Comparison of ENCODE assay signal across 21 mouse cellular contexts in genomic region chr19:60251197-60251596, GRCm38 (mm10). TPM values are rescaled to one million over a fixed set of nuclear protein-coding genes. Genes with fewer than 3 reads are reported as not detected.
DNase-seq lines count a peak whose midpoint lies in the region; ATAC-seq and TF ChIP-seq lines count a peak whose summit lies in the region.
"Had no signal": no experiment of that assay in that cellular context is flagged by ENCODE, and none has a peak within 500 bp of the region (broad histone marks: within the 10 kb centered on the region; RNA-seq: fewer than 3 reads in every experiment).

No protein-coding gene starts in this region.

- H3K27ac ChIP-seq in hindbrain, embryonic 13.5 days, result peak overlapping the region; percentile 52
- H3K27ac ChIP-seq in hindbrain, embryonic 12.5 days, result no peak overlapping the region
- H3K27ac ChIP-seq in stomach, embryonic 14.5 days (ENCODE audit: low read length), result peak overlapping the region; percentile 10; the same call in 1 of the 2 replicates
- no peak overlapping the region for H3K27ac ChIP-seq in stomach, postnatal 0 days (replicated peaks)
- no peak overlapping the region for H3K27ac ChIP-seq in lung, postnatal 0 days (ENCODE audit: low read length)
- H3K27ac ChIP-seq in stomach, embryonic 16.5 days (ENCODE audit: low read length), result no peak overlapping the region
- no peak overlapping the region for H3K27ac ChIP-seq in gastrocnemius, adult 2 months
- H3K27ac ChIP-seq: forebrain, embryonic 15.5 days; heart, adult 2 months; heart, embryonic 15.5 days; limb, embryonic 12.5 days; liver, embryonic 14.5 days had no signal

- ATAC-seq in hindbrain, embryonic 13.5 days (ENCODE audit: low FRiP score), result no peak; the same call in 1 of the 2 replicates
- no peak for ATAC-seq in hindbrain, embryonic 12.5 days (ENCODE audit: low FRiP score)
- ATAC-seq in stomach, embryonic 14.5 days (ENCODE audit: insufficient number of reproducible peaks, insufficient read depth, low FRiP score, low read depth), result no peak
- no peak for ATAC-seq in stomach, postnatal 0 days (ENCODE audit: low FRiP score, low TSS enrichment)
- peak; percentile 76 for ATAC-seq in lung, postnatal 0 days
- ATAC-seq in stomach, embryonic 16.5 days (ENCODE audit: insufficient read depth, low FRiP score), result no peak
- ATAC-seq: forebrain, embryonic 15.5 days; intestine, embryonic 16.5 days; Patski had no signal

- intact Hi-C loops in gastrocnemius, adult 2 months (cut with DNase I), result no loop called here

- H3K4me3 ChIP-seq in hindbrain, embryonic 13.5 days, result no peak overlapping the region
- no peak overlapping the region for H3K4me3 ChIP-seq in hindbrain, embryonic 12.5 days
- no peak overlapping the region for H3K4me3 ChIP-seq in stomach, embryonic 14.5 days (ENCODE audit: low read depth, low read length)
- no peak overlapping the region for H3K4me3 ChIP-seq in stomach, postnatal 0 days (ENCODE audit: low read depth, low read length)
- no peak overlapping the region for H3K4me3 ChIP-seq in lung, postnatal 0 days (ENCODE audit: low read depth, low read length)
- no peak overlapping the region for H3K4me3 ChIP-seq in stomach, embryonic 16.5 days (replicated peaks; ENCODE audit: low read length)
- H3K4me3 ChIP-seq in gastrocnemius, adult 2 months, result no peak overlapping the region
- H3K4me3 ChIP-seq: erythroblast, embryonic 14.5 days; forebrain, embryonic 15.5 days; heart, adult 2 months; heart, embryonic 15.5 days; limb, embryonic 12.5 days had no signal

- H3K4me1 ChIP-seq in hindbrain, embryonic 13.5 days (replicated peaks), result 0 out of 2 replicates have a peak, but pooled peaks cover 3% of the 10 kb centered on the region
- H3K4me1 ChIP-seq in hindbrain, embryonic 12.5 days, result no peaks in the 10 kb centered on the region
- H3K4me1 ChIP-seq in stomach, embryonic 14.5 days (ENCODE audit: control insufficient read depth, insufficient read depth, low read length), result peaks cover 4% of the 10 kb centered on the region; the same call in 1 of the 2 replicates
- H3K4me1 ChIP-seq in stomach, postnatal 0 days (replicated peaks; ENCODE audit: control insufficient read depth, insufficient read depth), result no peaks in the 10 kb centered on the region
- no peaks in the 10 kb centered on the region for H3K4me1 ChIP-seq in lung, postnatal 0 days (ENCODE audit: insufficient read depth, low read depth, low read length)
- peaks cover 3% of the 10 kb centered on the region; the same call in 1 of the 2 replicates for H3K4me1 ChIP-seq in stomach, embryonic 16.5 days (ENCODE audit: control insufficient read depth, insufficient read depth, low read length)
- H3K4me1 ChIP-seq: heart, embryonic 15.5 days had no signal

- WGBS in hindbrain, embryonic 13.5 days, result 59% methylated on average over 9 of the region's 9 CpGs
- 79% methylated on average over 9 of the region's 9 CpGs for WGBS in hindbrain, embryonic 12.5 days
- WGBS in stomach, embryonic 14.5 days, result 50% methylated on average over 9 of the region's 9 CpGs
- 33% methylated on average over 9 of the region's 9 CpGs for WGBS in stomach, postnatal 0 days
- 45% methylated on average over 9 of the region's 9 CpGs for WGBS in lung, postnatal 0 days
- 43% methylated on average over 9 of the region's 9 CpGs for WGBS in stomach, embryonic 16.5 days

- H3K4me2 ChIP-seq in hindbrain, embryonic 13.5 days, result no peak overlapping the region
- no peak overlapping the region for H3K4me2 ChIP-seq in hindbrain, embryonic 12.5 days (replicated peaks)
- H3K4me2 ChIP-seq in stomach, embryonic 14.5 days (replicated peaks; ENCODE audit: low read depth, low read length), result no peak overlapping the region
- no peak overlapping the region for H3K4me2 ChIP-seq in stomach, postnatal 0 days (replicated peaks; ENCODE audit: low read depth)
- H3K4me2 ChIP-seq in lung, postnatal 0 days (replicated peaks; ENCODE audit: low read depth, low read length), result no peak overlapping the region
- peak overlapping the region; percentile 0 for H3K4me2 ChIP-seq in stomach, embryonic 16.5 days (ENCODE audit: low read depth, low read length)
- H3K4me2 ChIP-seq: forebrain, embryonic 15.5 days; heart, embryonic 15.5 days; limb, embryonic 12.5 days had no signal

- no peak for DNase-seq in stomach, postnatal 0 days (ENCODE audit: low spot score)
- peak; percentile 59 for DNase-seq in lung, postnatal 0 days (ENCODE audit: low spot score)
- DNase-seq in gastrocnemius, adult 2 months, result no peak
- no peak for DNase-seq in frontal cortex, adult 2 months (ENCODE audit: extremely low spot score in 1 of 2, low spot score in 1 of 2)
- DNase-seq: adrenal gland, postnatal 25 days; cerebellum, adult 2 months; gastrocnemius, postnatal 10 days; heart, adult 2 months; retina, postnatal 1 day; thymus, postnatal 14 days had no signal

- TF ChIP-seq CTCF in stomach, postnatal 0 days (IDR thresholded peaks at IDR 0.05; ENCODE audit: low read depth), result no peak
- no peak for TF ChIP-seq CTCF in lung, postnatal 0 days (IDR thresholded peaks at IDR 0.05)
- TF ChIP-seq CTCF in gastrocnemius, adult 2 months (IDR thresholded peaks at IDR 0.05), result no peak

- TF ChIP-seq EP300 in stomach, postnatal 0 days (optimal IDR thresholded peaks at IDR 0.05), result no peak
- TF ChIP-seq EP300 in lung, postnatal 0 days (IDR thresholded peaks at IDR 0.05), result peak; percentile 80

- H3K9me3 ChIP-seq in hindbrain, embryonic 13.5 days, result no peaks in the 10 kb centered on the region
- no peaks in the 10 kb centered on the region for H3K9me3 ChIP-seq in hindbrain, embryonic 12.5 days (replicated peaks)
- H3K9me3 ChIP-seq in stomach, embryonic 14.5 days (ENCODE audit: control insufficient read depth, low read depth, low read length), result no peaks in the 10 kb centered on the region
- H3K9me3 ChIP-seq in stomach, postnatal 0 days (ENCODE audit: control insufficient read depth, low read length), result no peaks in the 10 kb centered on the region
- no peaks in the 10 kb centered on the region for H3K9me3 ChIP-seq in lung, postnatal 0 days (ENCODE audit: low read length)
- no peaks in the 10 kb centered on the region for H3K9me3 ChIP-seq in stomach, embryonic 16.5 days (replicated peaks; ENCODE audit: control insufficient read depth, low read length)
- H3K9me3 ChIP-seq: forebrain, embryonic 15.5 days; heart, embryonic 15.5 days; limb, embryonic 12.5 days had no signal

- H3K36me3 ChIP-seq in hindbrain, embryonic 13.5 days, result no peaks in the 10 kb centered on the region
- no peaks in the 10 kb centered on the region for H3K36me3 ChIP-seq in hindbrain, embryonic 12.5 days
- no peaks in the 10 kb centered on the region for H3K36me3 ChIP-seq in stomach, embryonic 14.5 days (ENCODE audit: control insufficient read depth, insufficient read depth, low read length)
- H3K36me3 ChIP-seq in stomach, postnatal 0 days (ENCODE audit: control insufficient read depth, insufficient read depth, low read length), result no peaks in the 10 kb centered on the region
- H3K36me3 ChIP-seq in lung, postnatal 0 days (ENCODE audit: insufficient read depth, low read length), result no peaks in the 10 kb centered on the region
- no peaks in the 10 kb centered on the region for H3K36me3 ChIP-seq in stomach, embryonic 16.5 days (ENCODE audit: control insufficient read depth, insufficient read depth, low read length)
- H3K36me3 ChIP-seq: forebrain, embryonic 15.5 days; heart, embryonic 15.5 days; limb, embryonic 12.5 days had no signal

- H3K9ac ChIP-seq in hindbrain, embryonic 13.5 days, result no peak overlapping the region
- H3K9ac ChIP-seq in hindbrain, embryonic 12.5 days, result no peak overlapping the region
- H3K9ac ChIP-seq in stomach, embryonic 14.5 days (replicated peaks; ENCODE audit: low read depth, low read length), result no peak overlapping the region
- no peak overlapping the region for H3K9ac ChIP-seq in stomach, postnatal 0 days (ENCODE audit: low read length)
- no peak overlapping the region for H3K9ac ChIP-seq in lung, postnatal 0 days (replicated peaks; ENCODE audit: low read depth)
- H3K9ac ChIP-seq in stomach, embryonic 16.5 days (ENCODE audit: low read length), result no peak overlapping the region
- H3K9ac ChIP-seq: forebrain, embryonic 15.5 days; heart, embryonic 15.5 days; limb, embryonic 12.5 days; liver, embryonic 14.5 days had no signal

- H3K27me3 ChIP-seq in hindbrain, embryonic 13.5 days, result no peaks in the 10 kb centered on the region
- no peaks in the 10 kb centered on the region for H3K27me3 ChIP-seq in hindbrain, embryonic 12.5 days
- no peaks in the 10 kb centered on the region for H3K27me3 ChIP-seq in stomach, embryonic 14.5 days (ENCODE audit: control insufficient read depth, insufficient read depth, low read length)
- no peaks in the 10 kb centered on the region for H3K27me3 ChIP-seq in stomach, postnatal 0 days (ENCODE audit: control insufficient read depth, insufficient read depth, low read length)
- H3K27me3 ChIP-seq in lung, postnatal 0 days (replicated peaks; ENCODE audit: insufficient read depth, low read length), result no peaks in the 10 kb centered on the region
- H3K27me3 ChIP-seq in stomach, embryonic 16.5 days (ENCODE audit: control insufficient read depth, insufficient read depth, low read length), result no peaks in the 10 kb centered on the region
- H3K27me3 ChIP-seq: forebrain, embryonic 15.5 days; heart, embryonic 15.5 days had no signal

RNA-seq across cellular contexts. Expression of gene Fam204a, which starts 24.7 kb away (rescaled TPM):
- polyA plus RNA-seq in hindbrain, embryonic 13.5 days (2015; fragmentation: Nextera tagmentation; extraction: Ambion mirVana), result 76.2 and 76.5 TPM in 2 replicates
- 70.4 and 81.6 TPM in 2 replicates for polyA plus RNA-seq in hindbrain, embryonic 12.5 days (2016; fragmentation: Nextera tagmentation; extraction: Ambion mirVana)
- polyA plus RNA-seq in stomach, embryonic 14.5 days (2014; fragmentation: Nextera tagmentation; extraction: Ambion mirVana), result 61.0 and 61.6 TPM in 2 replicates
- polyA plus RNA-seq in stomach, postnatal 0 days (2015; fragmentation: Nextera tagmentation; extraction: Ambion mirVana), result 36.1 and 39.1 TPM in 2 replicates
- polyA plus RNA-seq in lung, postnatal 0 days (2015; fragmentation: Nextera tagmentation; extraction: Ambion mirVana), result 49.4 and 54.2 TPM in 2 replicates
- polyA plus RNA-seq in stomach, embryonic 16.5 days (2015; fragmentation: Nextera tagmentation; extraction: Ambion mirVana), result 38.6 and 47.3 TPM in 2 replicates
- total RNA-seq in gastrocnemius, adult 2 months (2021), result 10 to 100 TPM; 31.0 to 31.9 TPM
- polyA plus RNA-seq in frontal cortex, adult 2 months (2012; rRNA removed), result 21.9 and 25.2 TPM in 2 replicates

Comparison
In these comparisons a context has a peak if more than half of its experiments do, and no peak if none do; other contexts are left out.
1. H3K27ac ChIP-seq: peak in hindbrain, embryonic 13.5 days (single experiment) and stomach, embryonic 14.5 days (single experiment); none in hindbrain, embryonic 12.5 days (single experiment), stomach, postnatal 0 days (single experiment), lung, postnatal 0 days (single experiment), stomach, embryonic 16.5 days (single experiment) and gastrocnemius, adult 2 months (single experiment).